Mouse (Mus musculus): ENCODE measurements around the gene Gstp1. TPM values are rescaled to one million over a fixed set of nuclear protein-coding genes. Genes with fewer than 3 reads are reported as not detected.
"Not testable (repeated sequence)": the region's sequence is repeated elsewhere in the genome, so short reads cannot be mapped to it uniquely, and the experiment has no call there.

The Gstp1 gene
- 609 and 681 TPM in 2 replicates for polyA plus RNA-seq (2015; fragmentation: Nextera tagmentation; extraction: Ambion mirVana)

DNA sequence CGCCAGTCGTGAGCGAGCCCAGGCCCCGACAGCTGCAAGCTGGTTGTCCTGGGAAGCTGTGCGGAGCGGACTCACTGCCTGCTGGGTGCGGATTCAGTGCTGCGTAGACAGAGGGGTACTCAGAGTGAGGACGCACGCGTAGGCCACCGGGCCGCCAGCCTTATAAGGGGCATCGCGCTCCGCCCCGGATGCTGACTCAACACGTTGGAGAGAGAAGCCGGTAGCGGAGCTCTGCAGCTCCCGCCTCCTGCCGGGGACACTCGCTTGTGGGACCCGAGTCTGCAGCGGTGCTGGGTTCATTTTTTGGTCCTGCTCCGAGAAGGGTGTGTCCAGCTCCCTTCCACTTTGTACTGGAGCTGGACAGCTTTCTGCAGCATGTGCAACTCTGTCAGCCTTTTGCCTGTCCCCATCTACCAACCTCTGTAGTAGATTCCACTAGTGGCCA lies at the start of gene Gstp1:
Gstp1 (minus strand) TSS at position 198 of the 445 bp plus-strand sequence.
- DNase-seq (ENCODE audit: low spot score) = peak; percentile 88

DNA sequence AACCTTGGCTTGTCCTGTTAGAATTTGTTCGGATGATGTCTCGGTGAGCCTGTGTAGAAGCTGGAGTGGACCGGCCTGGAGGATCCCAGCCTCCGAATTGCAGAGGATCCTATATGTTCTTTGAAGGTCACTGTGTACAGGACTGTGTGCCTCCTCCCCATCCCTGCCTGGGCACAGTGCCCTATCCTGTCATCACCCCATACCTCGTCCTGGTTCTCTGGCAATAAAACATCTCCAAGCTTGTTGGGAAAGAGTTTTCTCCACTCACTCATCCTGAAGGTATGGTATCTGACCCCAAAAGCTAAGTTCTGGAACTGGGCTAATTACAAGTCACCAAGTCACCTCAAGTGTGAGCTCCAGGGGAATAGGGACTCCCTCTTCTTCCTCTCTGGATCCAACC lies 49.3 kb upstream of the Gstp1 start:
- DNase-seq (ENCODE audit: low spot score) = no peak

GRCm38 (mm10) chr19:4086156-4086555 lies 48.4 kb upstream of the Gstp1 start:
- DNase-seq (ENCODE audit: low spot score) = no peak

GRCm38 (mm10) chr19:4084984-4085383 lies 47.2 kb upstream of the Gstp1 start:
- DNase-seq (ENCODE audit: low spot score) = no peak

DNA sequence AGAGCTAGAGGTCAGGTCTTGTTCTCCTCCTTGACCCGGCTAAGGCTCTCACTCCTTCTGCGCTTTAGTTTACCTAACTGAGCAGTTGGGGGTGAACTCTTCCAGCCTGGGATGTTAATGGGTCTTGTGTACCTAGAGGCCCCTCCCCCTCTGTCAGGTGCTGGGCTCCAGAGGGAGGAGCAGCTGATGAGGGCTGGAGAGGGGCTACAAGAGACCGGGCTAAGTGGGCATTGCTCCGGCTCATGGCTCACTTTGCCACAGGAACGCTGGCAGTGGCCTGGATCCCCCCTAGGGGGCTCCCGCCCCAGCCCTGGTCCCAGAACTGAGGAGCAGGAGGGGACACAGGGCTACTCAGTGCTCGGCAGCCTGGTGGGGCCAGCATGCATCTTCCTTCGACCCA lies 46.0 kb upstream of the Gstp1 start:
- DNase-seq (ENCODE audit: low spot score) = no peak

DNA sequence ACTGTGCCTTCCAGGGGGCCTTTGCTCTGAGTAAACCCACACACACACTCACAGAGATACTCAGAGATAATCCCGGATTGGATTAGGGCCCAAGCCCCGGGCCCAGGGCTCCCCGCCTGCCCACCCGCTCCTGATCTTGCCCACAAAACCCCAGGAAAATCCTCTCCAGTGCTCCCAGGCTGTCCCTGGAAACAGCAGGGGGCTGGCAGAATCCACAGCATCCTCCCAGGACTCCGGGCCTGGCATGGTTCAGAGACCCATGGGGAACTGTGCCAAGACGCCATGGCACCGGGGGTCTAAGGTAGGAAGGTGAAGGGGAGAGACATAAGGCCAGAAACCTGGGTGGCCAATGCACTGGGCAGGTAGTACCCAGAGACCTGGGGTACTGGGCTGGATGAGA lies 45.5 kb upstream of the Gstp1 start:
- DNase-seq (ENCODE audit: low spot score) = no peak

GRCm38 (mm10) chr19:4082219-4082965 lies 44.6 kb upstream of the Gstp1 start:
- no peak for DNase-seq (ENCODE audit: low spot score)

GRCm38 (mm10) chr19:4081394-4081793 lies 43.6 kb upstream of the Gstp1 start, which contains the start of gene Cabp2:
Gene Cabp2 (plus strand): TSS chr19:4081578.
- DNase-seq (ENCODE audit: low spot score) = no peak

- no peak for DNase-seq (ENCODE audit: low spot score)
Measured at GRCm38 (mm10) chr19:4080511-4081009, 42.8 kb upstream of the Gstp1 start.

DNA sequence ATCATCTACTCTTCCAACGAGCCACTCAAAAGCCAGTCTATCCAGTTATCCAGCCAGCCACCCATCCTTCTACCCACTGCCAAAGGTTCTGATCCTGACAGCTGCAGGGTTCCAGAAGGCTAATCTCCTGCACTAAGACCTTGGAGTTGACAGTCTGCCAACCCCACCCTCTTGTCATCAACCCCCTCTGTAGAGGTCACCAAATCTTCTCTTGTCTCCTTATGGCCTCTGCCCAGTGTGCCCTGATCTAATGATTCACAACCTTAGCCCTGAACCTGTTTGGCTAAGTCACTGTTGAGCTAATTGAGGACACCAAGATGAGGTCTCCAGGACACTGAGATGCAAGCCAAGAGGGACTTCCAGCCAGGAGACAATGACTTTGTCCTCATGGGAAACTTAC lies 41.8 kb upstream of the Gstp1 start:
- no peak for DNase-seq (ENCODE audit: low spot score)

- no peak for DNase-seq (ENCODE audit: low spot score)
Measured at GRCm38 (mm10) chr19:4075531-4075930, 37.7 kb upstream of the Gstp1 start.

- no peak for DNase-seq (ENCODE audit: low spot score)
Measured at GRCm38 (mm10) chr19:4072706-4073424, 35.1 kb upstream of the Gstp1 start.

GRCm38 (mm10) chr19:4071406-4071805 lies 33.6 kb upstream of the Gstp1 start:
- DNase-seq (ENCODE audit: low spot score) = no peak

DNA sequence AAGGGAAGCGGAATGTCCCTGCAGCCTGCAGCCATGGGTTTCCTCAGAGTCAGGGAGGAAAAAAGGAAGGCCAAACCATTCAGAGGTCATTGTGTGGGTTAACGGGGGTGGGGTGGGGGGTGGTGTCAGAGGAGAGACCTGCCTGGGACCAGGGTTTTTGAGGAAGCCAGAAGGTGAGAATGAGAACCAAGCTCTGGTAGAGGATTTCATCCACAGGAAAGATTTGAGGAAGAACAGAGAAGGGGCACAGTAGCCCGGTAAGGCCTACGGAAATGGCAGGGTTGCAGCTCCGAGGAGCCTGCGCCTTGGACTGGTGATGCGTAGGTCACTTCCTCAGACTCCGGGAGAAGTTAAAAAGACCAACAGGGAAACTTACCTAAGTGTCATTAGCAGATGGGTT lies 33.0 kb upstream of the Gstp1 start:
- DNase-seq (ENCODE audit: low spot score) = no peak

GRCm38 (mm10) chr19:4070311-4070710 lies 32.5 kb upstream of the Gstp1 start:
- DNase-seq (ENCODE audit: low spot score) = no peak

DNA sequence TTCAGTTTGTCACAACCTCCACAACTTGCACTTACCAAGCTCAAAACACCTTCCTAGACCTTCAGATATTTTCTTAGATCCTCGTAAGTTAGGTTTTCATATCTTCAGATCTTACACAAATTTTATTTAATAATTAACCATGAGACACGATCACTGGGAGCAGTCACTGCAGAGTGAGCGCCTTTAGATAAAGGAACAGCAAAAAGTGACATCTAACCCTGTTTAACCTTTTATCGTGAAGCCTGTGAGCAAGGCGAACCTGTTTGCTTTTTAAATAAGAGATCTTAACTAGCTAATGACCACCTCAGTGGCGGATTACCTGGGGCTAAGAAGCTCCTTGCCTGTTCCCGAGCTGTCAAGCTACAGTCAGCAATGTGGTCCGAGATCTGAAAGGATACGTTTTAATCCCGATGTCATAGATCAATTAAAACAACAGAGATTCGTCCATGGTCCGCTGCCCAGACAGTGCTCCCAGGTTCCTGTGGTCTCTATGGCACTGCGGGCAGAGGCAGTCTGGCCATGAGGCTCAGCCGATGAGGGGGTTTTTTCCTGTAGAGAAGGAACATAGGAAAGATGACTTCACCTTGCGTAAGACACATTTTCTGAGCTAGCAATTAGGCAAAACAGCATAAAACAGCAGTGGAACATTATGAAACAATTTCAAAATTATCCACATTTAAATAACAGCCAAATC lies 31.1 kb upstream of the Gstp1 start:
- DNase-seq (ENCODE audit: low spot score) = no peak

GRCm38 (mm10) chr19:4068242-4068641 lies 30.5 kb upstream of the Gstp1 start:
- DNase-seq (ENCODE audit: low spot score) = not testable (repeated sequence)

DNA sequence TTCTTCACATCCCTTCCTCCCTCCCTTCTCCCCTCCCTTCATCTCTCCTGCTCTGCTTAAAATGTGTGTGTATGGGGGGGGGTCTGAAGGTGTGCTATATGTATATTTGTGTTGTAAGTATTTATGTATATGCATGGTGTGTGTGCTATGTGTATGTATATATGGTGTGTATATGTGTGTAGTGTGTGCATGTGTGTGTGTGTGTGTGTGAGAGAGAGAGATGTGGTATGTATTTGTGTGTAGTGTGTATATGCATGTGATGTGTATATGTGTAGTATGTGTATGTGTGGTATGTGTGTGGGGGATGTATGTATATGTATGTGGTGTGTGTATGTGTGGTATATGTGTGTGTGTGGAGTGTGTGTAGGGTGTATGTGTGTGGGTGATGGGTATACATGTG lies 29.1 kb upstream of the Gstp1 start:
- DNase-seq (ENCODE audit: low spot score) = no peak

- DNase-seq (ENCODE audit: low spot score) = no peak
Measured at GRCm38 (mm10) chr19:4066280-4066679, 28.5 kb upstream of the Gstp1 start.

GRCm38 (mm10) chr19:4064501-4064900 lies 26.7 kb upstream of the Gstp1 start:
- DNase-seq (ENCODE audit: low spot score) = not testable (repeated sequence)

DNA sequence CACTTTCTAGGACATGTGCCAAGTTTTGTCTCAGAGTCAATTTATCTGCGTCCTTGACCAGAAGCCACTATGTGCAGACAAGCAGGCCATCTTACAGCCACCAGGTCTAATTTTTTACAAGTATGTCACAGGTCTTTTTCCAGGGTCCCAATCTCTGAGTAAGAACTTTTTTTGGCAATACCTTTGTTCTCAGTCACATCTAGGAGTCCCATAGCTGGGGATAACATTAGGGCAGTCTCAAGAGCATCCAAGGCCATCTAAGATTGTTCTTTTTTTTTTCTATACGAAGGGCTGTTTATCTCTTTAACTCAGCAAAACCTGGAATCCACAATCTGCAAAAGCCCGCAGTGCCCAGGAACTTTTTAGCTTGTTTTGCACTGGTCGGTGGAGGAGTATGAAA lies 25.6 kb upstream of the Gstp1 start:
- DNase-seq (ENCODE audit: low spot score) = not testable (repeated sequence)

All from thymus, postnatal 0 days (tissue).